Mouse (Mus musculus): ENCODE data around the gene Imp3.

Gene Imp3

GRCm38 (mm10) chr9:56970158-56970557, 32.9 kb downstream of the Imp3 start:
- DNase-seq (ENCODE audit: low read depth, low spot score), result no peak

GRCm38 (mm10) chr9:56973960-56974524, 36.8 kb downstream of the Imp3 start:
- DNase-seq (ENCODE audit: low read depth, low spot score), result no peak

GRCm38 (mm10) chr9:56975199-56975598, 37.9 kb downstream of the Imp3 start:
- DNase-seq (ENCODE audit: low read depth, low spot score), result no peak

- no peak for DNase-seq (ENCODE audit: low read depth, low spot score)
These were observed 42.9 kb downstream of the Imp3 start for GRCm38 (mm10) chr9:56980186-56980585.

GRCm38 (mm10) chr9:56981502-56981901, 44.2 kb downstream of the Imp3 start:
- no peak for DNase-seq (ENCODE audit: low read depth, low spot score)

All from 3T3-L1 (cell line).